Mouse (Mus musculus) bone marrow, adult 2 months (tissue): Measurements from ENCODE around the gene Rec8.

Experiments
- CTCF ChIP-seq: fragments of 200-500 bp; IDR thresholded peaks from 2 replicates; pipeline ENCODE4 v1.5.1; 2011; ENCODE audit warnings: low read length, control low read depth; ENCODE audit not compliant: control insufficient read depth, insufficient read depth
- POLR2A ChIP-seq: fragments of 200-500 bp; IDR thresholded peaks from 2 replicates; pipeline ENCODE4 v1.6.1; 2011; ENCODE audit warnings: low read depth, mild to moderate bottlenecking, control low read depth, low read length, borderline replicate concordance; ENCODE audit not compliant: control insufficient read depth

- peak; percentile 66; the same call in 1 of the 2 replicates for TF ChIP-seq POLR2A
- no peak; the same call in 1 of the 2 replicates for TF ChIP-seq CTCF
These were observed 25.4 kb downstream of the Rec8 start, which contains the start of gene Tm9sf1 for GRCm38 (mm10) chr14:55643060-55643907.
